Mouse (Mus musculus) spleen, postnatal 10 days (tissue): Measurements from ENCODE around the gene Runx2.

Source experiments
- DNase-seq, 2 experiments: peaks; one replicate each; pipeline ENCODE4 v3.0.0; 2021 to 2022; ENCODE audit warnings: low spot score in 2 of 2

Gene Runx2

GRCm38 (mm10) chr17:44623271-44623670 is 191.3 kb downstream of the Runx2 start:
- DNase-seq = no peak

GRCm38 (mm10) chr17:44620456-44620855 is 194.1 kb downstream of the Runx2 start:
- no peak for DNase-seq

GRCm38 (mm10) chr17:44618691-44619090 is 195.9 kb downstream of the Runx2 start:
- no peak for DNase-seq

- no peak for DNase-seq
Observed at GRCm38 (mm10) chr17:44618175-44618574, 196.4 kb downstream of the Runx2 start.

GRCm38 (mm10) chr17:44617741-44618140 is 196.9 kb downstream of the Runx2 start:
- DNase-seq = no peak

- no peak for DNase-seq
Observed at GRCm38 (mm10) chr17:44613716-44614715, 200.6 kb downstream of the Runx2 start.

- DNase-seq = no peak
Observed at GRCm38 (mm10) chr17:44612641-44613040, 202.0 kb downstream of the Runx2 start.

- no peak for DNase-seq
Observed at GRCm38 (mm10) chr17:44612002-44612401, 202.6 kb downstream of the Runx2 start.

GRCm38 (mm10) chr17:44611543-44611942 is 203.1 kb downstream of the Runx2 start:
- DNase-seq = no peak

GRCm38 (mm10) chr17:44610828-44611227 is 203.8 kb downstream of the Runx2 start:
- DNase-seq = no peak

- DNase-seq = no peak
Observed at GRCm38 (mm10) chr17:44609897-44610641, 204.5 kb downstream of the Runx2 start.

GRCm38 (mm10) chr17:44609356-44609755 is 205.2 kb downstream of the Runx2 start:
- DNase-seq = no peak

- no peak for DNase-seq
Observed at GRCm38 (mm10) chr17:44608907-44609306, 205.7 kb downstream of the Runx2 start.

- no peak for DNase-seq
Observed at GRCm38 (mm10) chr17:44607383-44607782, 207.2 kb downstream of the Runx2 start.

GRCm38 (mm10) chr17:44606245-44606644 is 208.4 kb downstream of the Runx2 start:
- no peak for DNase-seq

GRCm38 (mm10) chr17:44605749-44606148 is 208.8 kb downstream of the Runx2 start:
- no peak for DNase-seq

GRCm38 (mm10) chr17:44603170-44603569 is 211.4 kb downstream of the Runx2 start:
- no peak for DNase-seq

- no peak for DNase-seq
Observed at GRCm38 (mm10) chr17:44601317-44602021, 213.1 kb downstream of the Runx2 start.

- no peak for DNase-seq
Observed at GRCm38 (mm10) chr17:44599856-44600255, 214.7 kb downstream of the Runx2 start.

- no peak for DNase-seq
Observed at GRCm38 (mm10) chr17:44599132-44599531, 215.5 kb downstream of the Runx2 start.

- no peak for DNase-seq
Observed at GRCm38 (mm10) chr17:44597918-44598504, 216.6 kb downstream of the Runx2 start.

- DNase-seq = no peak
Observed at GRCm38 (mm10) chr17:44592737-44593090, 221.9 kb downstream of the Runx2 start.
